Mouse (Mus musculus) lung, adult 2 months (tissue): ENCODE data around the gene Camk2g.
"Not testable (repeated sequence)": the region's sequence is repeated elsewhere in the genome, so short reads cannot be mapped to it uniquely, and the experiment has no call there.

ENCODE experiments used
- CTCF ChIP-seq: fragments of 200-500 bp; IDR thresholded peaks from 2 replicates; pipeline ENCODE4 v1.5.1; 2011; ENCODE audit warnings: mild to moderate bottlenecking, low read length, control low read depth; ENCODE audit not compliant: insufficient read depth
- POLR2A ChIP-seq: fragments of 200-500 bp; IDR thresholded peaks from 2 replicates; pipeline ENCODE4 v1.6.1; 2011; ENCODE audit warnings: low read depth, mild to moderate bottlenecking, control low read depth, low read length, borderline replicate concordance; ENCODE audit errors: extremely low read depth

- TF ChIP-seq POLR2A, CTCF: not testable (repeated sequence)
Measured at GRCm38 (mm10) chr14:20703461-20703860, 90.4 kb downstream of the Camk2g start.
